Comparison of ENCODE assay signal across 9 mouse cellular contexts in the genomic region with DNA sequence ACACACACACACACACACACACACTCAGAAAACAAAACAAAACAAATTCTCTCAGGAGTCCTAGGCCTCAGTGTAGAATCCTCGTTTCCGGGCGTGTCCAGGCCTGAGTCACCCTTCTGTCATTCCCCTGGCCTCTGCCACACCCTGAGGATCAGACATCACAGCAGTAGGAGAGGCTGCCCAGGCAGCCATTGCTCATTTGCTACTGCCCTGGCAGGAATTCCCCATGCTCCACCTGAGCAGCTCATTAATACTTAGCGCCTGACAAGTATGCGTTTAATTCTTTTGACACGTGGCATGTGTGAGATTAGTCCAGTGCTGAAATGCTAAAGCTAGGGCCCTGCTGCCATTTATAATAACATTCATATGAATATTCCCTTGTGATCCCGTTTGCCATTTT. TPM values are rescaled to one million over a fixed set of nuclear protein-coding genes. Genes with fewer than 3 reads are reported as not detected.
DNase-seq lines count a peak whose midpoint lies in the region; ATAC-seq and TF ChIP-seq lines count a peak whose summit lies in the region.
"Had no signal": no experiment of that assay in that cellular context is flagged by ENCODE, and none has a peak within 500 bp of the region (broad histone marks: within the 10 kb centered on the region; RNA-seq: fewer than 3 reads in every experiment).

No protein-coding gene starts in this region.

- TF ChIP-seq POLR2A in brain, embryonic 14.5 days (IDR thresholded peaks at IDR 0.05; ENCODE audit: borderline replicate concordance, extremely low read depth, insufficient read depth, insufficient read length, poor library complexity, severe bottlenecking): no peak

- no peak overlapping the region for H3K4me3 ChIP-seq in heart, embryonic 16.5 days (ENCODE audit: low read length)
- no peak overlapping the region for H3K4me3 ChIP-seq in heart, embryonic 11.5 days (ENCODE audit: low read depth, low read length)
- H3K4me3 ChIP-seq in C2C12 (ENCODE audit: insufficient read depth, poor library complexity, severe bottlenecking): no peak overlapping the region

- peak overlapping the region; percentile 62 for H3K27ac ChIP-seq in heart, embryonic 16.5 days (ENCODE audit: low read length)
- H3K27ac ChIP-seq in heart, embryonic 11.5 days (ENCODE audit: low read depth, low read length): no peak overlapping the region

- no peaks in the 10 kb centered on the region for H3K27me3 ChIP-seq in heart, embryonic 16.5 days (ENCODE audit: control insufficient read depth, insufficient read depth, low read length)
- no peaks in the 10 kb centered on the region for H3K27me3 ChIP-seq in heart, embryonic 11.5 days (ENCODE audit: control insufficient read depth, insufficient read depth, low read length)
- no peaks in the 10 kb centered on the region for H3K27me3 ChIP-seq in C2C12 (ENCODE audit: control insufficient read depth, insufficient read depth, insufficient read length)

- no peak overlapping the region for H3K4me2 ChIP-seq in heart, embryonic 16.5 days (ENCODE audit: low read depth, low read length)
- no peak overlapping the region for H3K4me2 ChIP-seq in heart, embryonic 11.5 days

- peak; percentile 73 for DNase-seq in brain, embryonic 14.5 days (ENCODE audit: low read depth)
- DNase-seq in large intestine, adult 2 months (ENCODE audit: low read depth, low spot score): peak; percentile 64
- no peak for DNase-seq in thymus, postnatal 25 days
- DNase-seq in liver: no peak
- DNase-seq: cerebellum, adult 9-10 months had no signal

- peaks cover 11% of the 10 kb centered on the region for H3K79me3 ChIP-seq in C2C12 (ENCODE audit: low read depth)

- no peak overlapping the region for H3K9ac ChIP-seq in heart, embryonic 16.5 days (ENCODE audit: low read length)
- no peak overlapping the region for H3K9ac ChIP-seq in heart, embryonic 11.5 days (ENCODE audit: low read depth, low read length)

- H3K79me2 ChIP-seq in C2C12 (ENCODE audit: control insufficient read depth, insufficient read depth): peaks cover 33% of the 10 kb centered on the region

- peaks cover 15% of the 10 kb centered on the region for H3K4me1 ChIP-seq in heart, embryonic 16.5 days (ENCODE audit: control insufficient read depth, insufficient read depth, low read length)
- H3K4me1 ChIP-seq in heart, embryonic 11.5 days (ENCODE audit: control insufficient read depth, insufficient read depth, low read length): peaks cover 6% of the 10 kb centered on the region; the same call in 1 of the 2 replicates

- H3K9me3 ChIP-seq in heart, embryonic 16.5 days (replicated peaks; ENCODE audit: control insufficient read depth, low read length): no peaks in the 10 kb centered on the region
- H3K9me3 ChIP-seq in heart, embryonic 11.5 days (replicated peaks; ENCODE audit: control insufficient read depth, low read length): no peaks in the 10 kb centered on the region

- no peak for TF ChIP-seq CTCF in C2C12 (IDR thresholded peaks at IDR 0.05; ENCODE audit: control insufficient read depth, insufficient read depth, insufficient read length)
- TF ChIP-seq CTCF in brain, embryonic 14.5 days (IDR thresholded peaks at IDR 0.05; ENCODE audit: borderline replicate concordance, extremely low read depth, insufficient read depth, insufficient read length): no peak

- ATAC-seq in heart, embryonic 16.5 days (replicated peaks; ENCODE audit: extremely low read depth, insufficient read depth, low FRiP score): peak; percentile 77
- ATAC-seq in heart, embryonic 11.5 days (replicated peaks; ENCODE audit: insufficient number of reproducible peaks, low FRiP score, low TSS enrichment): no peak
- no peak for ATAC-seq in activated CD4-positive, CD25-positive, alpha-beta regulatory T cell, adult 4 months

- WGBS in heart, embryonic 16.5 days: 44% methylated on average over 7 of the region's 7 CpGs
- 69% methylated on average over 7 of the region's 7 CpGs for WGBS in heart, embryonic 11.5 days (ENCODE audit: insufficient replicate concordance)
- 38% methylated on average over 7 of the region's 7 CpGs for WGBS in large intestine, adult 2 months

- no peak overlapping the region for H3ac ChIP-seq in C2C12 (ENCODE audit: control insufficient read depth, insufficient read length, low read depth)

- H3K36me3 ChIP-seq in heart, embryonic 16.5 days (ENCODE audit: control insufficient read depth, insufficient read depth): no peaks in the 10 kb centered on the region
- no peaks in the 10 kb centered on the region for H3K36me3 ChIP-seq in heart, embryonic 11.5 days (ENCODE audit: control insufficient read depth, insufficient read depth, low read length)
- no peaks in the 10 kb centered on the region for H3K36me3 ChIP-seq in C2C12 (ENCODE audit: control insufficient read depth, insufficient read depth)

TF ChIP-seq in C2C12, 6 proteins besides CTCF, POLR2A, EP300 and RAD21:
- TF ChIP-seq FOSL1 (IDR thresholded peaks at IDR 0.05; ENCODE audit: insufficient read depth, low read length, poor library complexity, severe bottlenecking) (peak; percentile 54), CEBPB (IDR thresholded peaks at IDR 0.05; ENCODE audit: low read depth) (no peak)

RNA-seq across cellular contexts. Expression of gene Gpr39, which starts 25.0 kb away (rescaled TPM):
- 1.0 and 1.4 TPM in 2 replicates for polyA plus RNA-seq in heart, embryonic 16.5 days (2015; fragmentation: Nextera tagmentation; extraction: Ambion mirVana)
- polyA plus RNA-seq in heart, embryonic 11.5 days (2014; fragmentation: Nextera tagmentation; extraction: Ambion mirVana): 2.8 and 3.5 TPM in 2 replicates
- 7.6 TPM for polyA plus RNA-seq in C2C12 (2012; fragmentation: generic; extraction: Trizol)
- polyA plus RNA-seq in brain, embryonic 14.5 days (2012; rRNA removed): 0.14 and 0.22 TPM in 2 replicates
- polyA plus RNA-seq in large intestine, adult 2 months (2012; rRNA removed): 9.2 and 32.7 TPM in 2 replicates
- polyA plus RNA-seq in activated CD4-positive, CD25-positive, alpha-beta regulatory T cell, adult 4 months (2017; shearing (Covaris generic)): not detected

Comparison
In these comparisons a context has a peak if more than half of its experiments do, and no peak if none do; other contexts are left out.
1. DNase-seq: peak in brain, embryonic 14.5 days (single experiment) and large intestine, adult 2 months (single experiment); none in thymus, postnatal 25 days (single experiment) and liver (single experiment).